In the genomic region with DNA sequence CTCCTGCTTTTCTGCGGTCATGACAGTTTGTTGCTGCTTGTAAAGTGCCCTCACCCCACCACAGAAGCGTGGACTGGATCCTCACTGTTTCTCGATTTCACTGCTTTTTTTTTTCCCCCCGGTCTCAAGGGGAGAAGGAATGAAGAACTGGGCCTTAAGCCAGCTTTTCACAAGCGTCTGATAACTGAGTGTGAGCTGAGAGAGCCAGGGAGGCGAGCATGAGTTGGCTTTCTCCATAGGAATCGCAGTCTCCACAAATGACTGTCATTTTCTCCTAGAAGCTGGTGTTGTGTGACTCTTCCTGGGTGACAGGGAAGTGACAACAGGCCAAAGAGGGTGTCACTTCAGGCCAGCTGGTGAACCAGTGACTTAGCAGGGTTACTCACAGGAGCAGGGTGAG, we compare ENCODE assay signal across 20 mouse cellular contexts. TPM values are rescaled to one million over a fixed set of nuclear protein-coding genes. Genes with fewer than 3 reads are reported as not detected.
DNase-seq lines count a peak whose midpoint lies in the region; ATAC-seq and TF ChIP-seq lines count a peak whose summit lies in the region.
"Had no signal": no experiment of that assay in that cellular context is flagged by ENCODE, and none has a peak within 500 bp of the region (broad histone marks: within the 10 kb centered on the region; RNA-seq: fewer than 3 reads in every experiment).

No protein-coding gene starts in this region.

- intact Hi-C loops in heart, adult 2 months (cut with DNase I) = no loop called here

- 0 out of 2 replicates have a peak overlapping the region, but pooled peaks have one; percentile 9 for H3K4me2 ChIP-seq in heart, embryonic 12.5 days
- peak overlapping the region; percentile 19 for H3K4me2 ChIP-seq in heart, embryonic 15.5 days
- H3K4me2 ChIP-seq: liver, embryonic 11.5 days; neural tube, embryonic 15.5 days had no signal

- DNase-seq in heart, adult 2 months = no peak
- DNase-seq in brain, adult 2 months (ENCODE audit: low read depth, low spot score) = peak; percentile 32
- no peak for DNase-seq in c-Kit-positive CD71-positive TER-119-positive erythroid progenitor cells, embryonic 14.5 days (ENCODE audit: low spot score)
- DNase-seq: adrenal gland, postnatal 36 days; cerebellum, postnatal 25 days; gastrocnemius, postnatal 36 days; kidney, adult 18-20 months; kidney, postnatal 14 days; spleen, adult 18-20 months; thymus, postnatal 25 days had no signal

- H3K9ac ChIP-seq in heart, embryonic 12.5 days = peak overlapping the region; percentile 27; the same call in 1 of the 2 replicates
- no peak overlapping the region for H3K9ac ChIP-seq in heart, adult 2 months (ENCODE audit: low read depth, low read length)
- no peak overlapping the region for H3K9ac ChIP-seq in heart, embryonic 15.5 days
- H3K9ac ChIP-seq: neural tube, embryonic 15.5 days had no signal

- peaks cover 33% of the 10 kb centered on the region for H3K4me1 ChIP-seq in heart, embryonic 12.5 days (replicated peaks)
- no peaks in the 10 kb centered on the region; the same call in 1 of the 2 replicates for H3K4me1 ChIP-seq in heart, adult 2 months (ENCODE audit: control insufficient read depth, insufficient read depth, low read length)
- H3K4me1 ChIP-seq in megakaryocyte, embryonic 14.5 days = peaks cover 48% of the 10 kb centered on the region
- peaks cover 26% of the 10 kb centered on the region for H3K4me1 ChIP-seq in heart, embryonic 15.5 days (replicated peaks)
- H3K4me1 ChIP-seq: neural tube, embryonic 15.5 days had no signal

- TF ChIP-seq EP300 in heart, adult 2 months (IDR thresholded peaks at IDR 0.05; ENCODE audit: insufficient read depth, low read depth, low read length) = no peak

- peaks cover 17% of the 10 kb centered on the region; the same call in 1 of the 2 replicates for H3K27me3 ChIP-seq in heart, embryonic 12.5 days (replicated peaks)
- no peaks in the 10 kb centered on the region for H3K27me3 ChIP-seq in heart, adult 2 months (ENCODE audit: control insufficient read depth, insufficient read depth, low read length)
- H3K27me3 ChIP-seq in megakaryocyte, embryonic 14.5 days (replicated peaks) = peaks cover 60% of the 10 kb centered on the region
- no peaks in the 10 kb centered on the region for H3K27me3 ChIP-seq in heart, embryonic 15.5 days
- H3K27me3 ChIP-seq: neural tube, embryonic 15.5 days had no signal

- H3K27ac ChIP-seq in heart, embryonic 12.5 days (ENCODE audit: poor library complexity, severe bottlenecking) = peak overlapping the region; percentile 80
- H3K27ac ChIP-seq in heart, adult 2 months = no peak overlapping the region; the same call in 1 of the 2 replicates
- peak overlapping the region; percentile 79 for H3K27ac ChIP-seq in heart, embryonic 15.5 days
- H3K27ac ChIP-seq: macrophage; neural tube, embryonic 15.5 days had no signal

- no peak for TF ChIP-seq CTCF in heart, adult 2 months (IDR thresholded peaks at IDR 0.05)

- no peaks in the 10 kb centered on the region for H3K9me3 ChIP-seq in heart, embryonic 12.5 days (replicated peaks)
- no peaks in the 10 kb centered on the region for H3K9me3 ChIP-seq in megakaryocyte, embryonic 14.5 days
- no peaks in the 10 kb centered on the region for H3K9me3 ChIP-seq in heart, embryonic 15.5 days (replicated peaks)
- H3K9me3 ChIP-seq: neural tube, embryonic 15.5 days had no signal

- WGBS in heart, embryonic 12.5 days = 14% methylated on average over 7 of the region's 7 CpGs
- whole genome bisulfite sequencing in heart, adult 2 months = 20% methylated on average over 7 of the region's 7 CpGs
- WGBS in heart, embryonic 15.5 days = 15% methylated on average over 7 of the region's 7 CpGs

- TF ChIP-seq POLR2A in heart, adult 2 months (IDR thresholded peaks at IDR 0.05; ENCODE audit: insufficient read depth, low read depth, low read length) = no peak

- peak; percentile 40 for ATAC-seq in heart, embryonic 12.5 days (ENCODE audit: insufficient number of reproducible peaks, low FRiP score)
- ATAC-seq in megakaryocyte, adult 5-6 weeks (ENCODE audit: poor library complexity, severe bottlenecking) = no peak
- ATAC-seq in heart, embryonic 15.5 days (replicated peaks; ENCODE audit: insufficient number of reproducible peaks, insufficient read depth, low FRiP score, low read depth) = peak; percentile 40; the same call in 1 of the 2 replicates
- ATAC-seq: hindbrain, embryonic 16.5 days had no signal

- no peak overlapping the region for H3K4me3 ChIP-seq in heart, embryonic 12.5 days
- no peak overlapping the region for H3K4me3 ChIP-seq in heart, adult 2 months
- H3K4me3 ChIP-seq in megakaryocyte, embryonic 14.5 days (replicated peaks) = peak overlapping the region; percentile 2
- H3K4me3 ChIP-seq in heart, embryonic 15.5 days = no peak overlapping the region
- H3K4me3 ChIP-seq: neural tube, embryonic 15.5 days had no signal

- H3K36me3 ChIP-seq in heart, embryonic 12.5 days = no peaks in the 10 kb centered on the region
- no peaks in the 10 kb centered on the region for H3K36me3 ChIP-seq in heart, adult 2 months (ENCODE audit: control insufficient read depth, insufficient read depth, low read length)
- no peaks in the 10 kb centered on the region for H3K36me3 ChIP-seq in megakaryocyte, embryonic 14.5 days (replicated peaks; ENCODE audit: low read length)
- no peaks in the 10 kb centered on the region for H3K36me3 ChIP-seq in heart, embryonic 15.5 days
- H3K36me3 ChIP-seq: neural tube, embryonic 15.5 days had no signal

- H3K79me2 ChIP-seq in heart, adult 2 months (replicated peaks; ENCODE audit: control insufficient read depth, insufficient read depth, low read length) = no peaks in the 10 kb centered on the region

RNA-seq across cellular contexts. Expression of a gene that starts 15.0 kb away (rescaled TPM):
- polyA plus RNA-seq in heart, embryonic 12.5 days (2016; fragmentation: Nextera tagmentation; extraction: Ambion mirVana) = not detected in 2 replicates
- total RNA-seq in heart, adult 2 months (2021) = not detected
- 0.38 and 0.55 TPM in 2 replicates for polyA plus RNA-seq in heart, adult 2 months (2012; rRNA removed)
- not detected in 2 replicates for polyA plus RNA-seq in megakaryocyte, embryonic 14.5 days (2012; ENCODE audit: insufficient read depth, low replicate concordance)
- total RNA-seq in megakaryocyte, adult 5-6 weeks (2015) = 0.27 and 0.78 TPM in 2 replicates
- total RNA-seq in megakaryocyte, adult 5-6 weeks (2017) = not detected in 2 replicates
- polyA plus RNA-seq in heart, embryonic 15.5 days (2015; fragmentation: Nextera tagmentation; extraction: Ambion mirVana) = not detected in 2 replicates
- total RNA-seq: gastrocnemius, postnatal 36 days; layer of hippocampus, postnatal 10 days had no signal
- polyA plus RNA-seq: hindbrain, embryonic 16.5 days; liver, embryonic 11.5 days; macrophage; neural tube, embryonic 15.5 days; stomach, embryonic 16.5 days had no signal

RNA-seq across cellular contexts. Expression of a gene that starts 21.4 kb away (rescaled TPM):
- polyA plus RNA-seq in heart, embryonic 12.5 days (2016; fragmentation: Nextera tagmentation; extraction: Ambion mirVana) = 0.37 TPM in 2 replicates
- not detected for total RNA-seq in heart, adult 2 months (2021)
- polyA plus RNA-seq in heart, adult 2 months (2012; rRNA removed) = 0.15 TPM in 1 of 2 replicates, not detected in the other
- not detected in 2 replicates for polyA plus RNA-seq in megakaryocyte, embryonic 14.5 days (2012; ENCODE audit: insufficient read depth, low replicate concordance)
- not detected in 2 replicates for total RNA-seq in megakaryocyte, adult 5-6 weeks (2015)
- not detected in 2 replicates for total RNA-seq in megakaryocyte, adult 5-6 weeks (2017)
- polyA plus RNA-seq in heart, embryonic 15.5 days (2015; fragmentation: Nextera tagmentation; extraction: Ambion mirVana) = 0.11 and 0.18 TPM in 2 replicates
- total RNA-seq: adrenal gland, postnatal 36 days; gastrocnemius, postnatal 36 days had no signal
- polyA plus RNA-seq: macrophage; stomach, embryonic 16.5 days had no signal

RNA-seq across cellular contexts. Expression of a gene that starts 23.4 kb away (rescaled TPM):
- polyA plus RNA-seq in heart, embryonic 12.5 days (2016; fragmentation: Nextera tagmentation; extraction: Ambion mirVana) = 1.2 and 1.4 TPM in 2 replicates
- total RNA-seq in heart, adult 2 months (2021) = 1 to 10 TPM; 3.1 to 4.3 TPM
- 10.0 and 21.2 TPM in 2 replicates for polyA plus RNA-seq in heart, adult 2 months (2012; rRNA removed)
- polyA plus RNA-seq in megakaryocyte, embryonic 14.5 days (2012; ENCODE audit: insufficient read depth, low replicate concordance) = 212 and 263 TPM in 2 replicates
- 105 and 111 TPM in 2 replicates for total RNA-seq in megakaryocyte, adult 5-6 weeks (2015)
- total RNA-seq in megakaryocyte, adult 5-6 weeks (2017) = 67.9 and 74.9 TPM in 2 replicates
- polyA plus RNA-seq in heart, embryonic 15.5 days (2015; fragmentation: Nextera tagmentation; extraction: Ambion mirVana) = 2.4 and 8.3 TPM in 2 replicates

RNA-seq across cellular contexts. Expression of a gene that starts 46.7 kb away (rescaled TPM):
- polyA plus RNA-seq in heart, embryonic 12.5 days (2016; fragmentation: Nextera tagmentation; extraction: Ambion mirVana) = 131 and 138 TPM in 2 replicates
- 10 to 100 TPM in 1 of 2 experiments, 1 to 10 TPM in 1; 6.2 to 10.8 TPM for total RNA-seq in heart, adult 2 months (2021)
- 13.1 and 14.0 TPM in 2 replicates for polyA plus RNA-seq in heart, adult 2 months (2012; rRNA removed)
- not detected in 2 replicates for polyA plus RNA-seq in megakaryocyte, embryonic 14.5 days (2012; ENCODE audit: insufficient read depth, low replicate concordance)
- 0.07 TPM in 1 of 2 replicates, not detected in the other for total RNA-seq in megakaryocyte, adult 5-6 weeks (2015)
- not detected in 2 replicates for total RNA-seq in megakaryocyte, adult 5-6 weeks (2017)
- 89.0 and 106 TPM in 2 replicates for polyA plus RNA-seq in heart, embryonic 15.5 days (2015; fragmentation: Nextera tagmentation; extraction: Ambion mirVana)
- polyA plus RNA-seq: macrophage had no signal

RNA-seq across cellular contexts. Expression of a gene that starts 50.3 kb away (rescaled TPM):
- 0.99 and 1.5 TPM in 2 replicates for polyA plus RNA-seq in heart, embryonic 12.5 days (2016; fragmentation: Nextera tagmentation; extraction: Ambion mirVana)
- total RNA-seq in heart, adult 2 months (2021) = not detected
- 0.37 and 0.73 TPM in 2 replicates for polyA plus RNA-seq in heart, adult 2 months (2012; rRNA removed)
- polyA plus RNA-seq in megakaryocyte, embryonic 14.5 days (2012; ENCODE audit: insufficient read depth, low replicate concordance) = 0.60 TPM in 1 of 2 replicates, not detected in the other
- 1.0 and 1.6 TPM in 2 replicates for total RNA-seq in megakaryocyte, adult 5-6 weeks (2015)
- 1.1 and 5.0 TPM in 2 replicates for total RNA-seq in megakaryocyte, adult 5-6 weeks (2017)
- polyA plus RNA-seq in heart, embryonic 15.5 days (2015; fragmentation: Nextera tagmentation; extraction: Ambion mirVana) = 0.90 and 1.2 TPM in 2 replicates
- total RNA-seq: adrenal gland, postnatal 36 days; gastrocnemius, postnatal 36 days had no signal
- polyA plus RNA-seq: macrophage had no signal
